Mouse (Mus musculus) intestine, embryonic 15.5 days (tissue): ENCODE results near the gene Capn5. TPM values are rescaled to one million over a fixed set of nuclear protein-coding genes. Genes with fewer than 3 reads are reported as not detected.
A peak's percentile ranks its signal among the peaks of the same experiment; 100 is the strongest.

Experiments used
- ATAC-seq: fragments of 200-750 bp; cut with Nextera tagmentation; 2 replicates; pipeline ENCODE4 v1.8.0; 2017; ENCODE audit warnings: moderate TSS enrichment, moderate library complexity
- H3K27ac ChIP-seq: fragments of 300-500 bp; sonication (generic); 2 replicates; pipeline ENCODE4 v1.5.1; 2015; ENCODE audit warnings: mild to moderate bottlenecking, inconsistent platforms
- H3K27me3 ChIP-seq: fragments of 300-500 bp; sonication (generic); replicated peaks from 2 replicates; pipeline ENCODE4 v1.6.1; 2015; ENCODE audit warnings: inconsistent platforms
- H3K36me3 ChIP-seq: fragments of 300-500 bp; sonication (generic); 2 replicates; pipeline ENCODE4 v1.6.1; 2015; ENCODE audit warnings: inconsistent platforms
- H3K4me1 ChIP-seq: fragments of 300-500 bp; sonication (generic); replicated peaks from 2 replicates; pipeline ENCODE4 v1.6.1; 2015; ENCODE audit warnings: inconsistent platforms
- H3K4me2 ChIP-seq: fragments of 300-500 bp; sonication (generic); replicated peaks from 2 replicates; pipeline ENCODE4 v1.6.1; 2015; ENCODE audit warnings: mild to moderate bottlenecking, inconsistent platforms
- H3K4me3 ChIP-seq: fragments of 300-500 bp; sonication (generic); replicated peaks from 2 replicates; pipeline ENCODE4 v1.5.1; 2015; ENCODE audit warnings: inconsistent platforms
- H3K9ac ChIP-seq: fragments of 300-500 bp; sonication (generic); 2 replicates; pipeline ENCODE4 v1.6.1; 2015; ENCODE audit warnings: inconsistent platforms
- H3K9me3 ChIP-seq: fragments of 300-500 bp; sonication (generic); 2 replicates; pipeline ENCODE4 v1.6.1; 2016; ENCODE audit warnings: inconsistent platforms
- WGBS: fragments of 180-500 bp; shearing (Covaris S2); methylation state at CpG from one replicate; pipeline ENCODE4 v1.1.7; 2015; 5-methylcytosine and 5-hydroxymethylcytosine counted together
- polyA plus RNA-seq: library from polyadenylated mRNA; unstranded; fragments of >200 nt; fragmentation: Nextera tagmentation; extraction: Ambion mirVana; gene quantifications from 2 replicates; pipeline ENCODE4 v1.2.1, GENCODE M21; 2015

Capn5 gene
- polyA plus RNA-seq, 1 experiment from 2014 or later = 10.2 TPM

- WGBS = 93% methylated on average over 11 of the region's 11 CpGs
- H3K9ac ChIP-seq = peak overlapping the region; percentile 37; the same call in 1 of the 2 replicates
- H3K9me3 ChIP-seq = no peaks in the 10 kb centered on the region
- H3K27me3 ChIP-seq = no peaks in the 10 kb centered on the region
- peak overlapping the region; percentile 62; the same call in 1 of the 2 replicates for H3K27ac ChIP-seq
- peaks cover 7% of the 10 kb centered on the region for H3K36me3 ChIP-seq
- no peak for ATAC-seq
- peaks cover 19% of the 10 kb centered on the region; the same call in 1 of the 2 replicates for H3K4me1 ChIP-seq
- peak overlapping the region; percentile 58 for H3K4me2 ChIP-seq
- peak overlapping the region; percentile 25; the same call in 1 of the 2 replicates for H3K4me3 ChIP-seq
Measured at GRCm38 (mm10) chr7:98102488-98102887, 75.6 kb downstream of the Capn5 start.

DNA sequence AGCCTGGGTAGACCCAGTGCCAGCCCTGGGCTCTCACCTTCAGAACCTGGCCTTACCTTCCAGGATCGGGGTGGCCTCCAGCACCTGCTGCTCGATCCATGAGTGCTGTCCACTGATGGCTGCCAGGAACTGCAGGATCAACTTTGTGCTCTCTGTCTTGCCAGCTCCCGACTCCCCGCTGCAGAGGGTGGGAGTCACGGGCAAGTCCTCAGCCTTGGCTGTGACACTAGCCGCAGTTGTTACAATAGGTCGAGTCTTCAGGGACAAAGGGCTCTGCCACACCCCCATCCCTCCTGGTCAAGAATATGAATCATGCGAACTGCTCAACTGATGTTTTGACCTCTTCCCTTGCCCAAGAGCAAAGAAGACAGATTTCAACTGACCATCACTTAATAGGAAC, 80.5 kb downstream of the Capn5 start:
- Histone ChIP-seq H3K27me3 (no peaks in the 10 kb centered on the region), H3K9ac (no peak overlapping the region), H3K4me2 (no peak overlapping the region), H3K9me3 (no peaks in the 10 kb centered on the region), H3K36me3 (peaks cover 17% of the 10 kb centered on the region), H3K27ac (no peak overlapping the region), H3K4me3 (no peak overlapping the region), H3K4me1 (no peaks in the 10 kb centered on the region)
- no peak for ATAC-seq
- WGBS = 96% methylated on average over 8 of the region's 8 CpGs

GRCm38 (mm10) chr7:98095852-98096251, 82.2 kb downstream of the Capn5 start:
- H3K9ac ChIP-seq = no peak overlapping the region
- H3K27ac ChIP-seq = no peak overlapping the region
- H3K4me2 ChIP-seq = no peak overlapping the region
- no peaks in the 10 kb centered on the region for H3K27me3 ChIP-seq
- H3K36me3 ChIP-seq = peaks cover 17% of the 10 kb centered on the region
- WGBS = 99% methylated on average over 4 of the region's 4 CpGs
- no peak for ATAC-seq
- no peaks in the 10 kb centered on the region for H3K9me3 ChIP-seq
- no peaks in the 10 kb centered on the region for H3K4me1 ChIP-seq
- H3K4me3 ChIP-seq = no peak overlapping the region

DNA sequence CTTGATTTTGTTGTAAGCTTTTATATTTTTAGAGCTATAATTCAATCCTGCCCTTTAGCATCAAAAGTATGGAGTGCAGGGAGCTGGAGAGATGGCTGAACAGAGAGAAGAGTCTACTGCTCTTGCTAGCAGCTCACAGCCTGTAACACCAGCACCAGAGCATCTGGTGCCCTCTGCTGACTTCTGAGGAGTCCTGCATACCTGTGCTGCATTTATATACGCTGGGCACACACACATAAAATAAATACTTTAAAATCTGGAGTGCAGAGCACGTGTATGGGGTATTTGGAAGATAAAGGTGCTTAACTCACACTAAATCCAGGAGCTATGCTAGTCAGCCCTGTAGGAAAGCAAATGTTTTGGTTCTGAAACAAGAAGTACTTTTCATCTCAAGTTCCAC, 91.7 kb downstream of the Capn5 start:
- WGBS = 33% methylated on average over 2 of the region's 2 CpGs
- no peak overlapping the region for H3K27ac ChIP-seq

GRCm38 (mm10) chr7:98085314-98085713, 92.8 kb downstream of the Capn5 start:
- no peak overlapping the region for H3K27ac ChIP-seq

More for the DNA sequence above, 91.7 kb downstream of the Capn5 start:
- no peak overlapping the region for H3K4me2 ChIP-seq
- no peaks in the 10 kb centered on the region for H3K36me3 ChIP-seq
- ATAC-seq = no peak
- no peaks in the 10 kb centered on the region for H3K9me3 ChIP-seq
- H3K4me3 ChIP-seq = no peak overlapping the region
- no peaks in the 10 kb centered on the region for H3K27me3 ChIP-seq
- H3K4me1 ChIP-seq = peaks cover 25% of the 10 kb centered on the region
- no peak overlapping the region for H3K9ac ChIP-seq

DNA sequence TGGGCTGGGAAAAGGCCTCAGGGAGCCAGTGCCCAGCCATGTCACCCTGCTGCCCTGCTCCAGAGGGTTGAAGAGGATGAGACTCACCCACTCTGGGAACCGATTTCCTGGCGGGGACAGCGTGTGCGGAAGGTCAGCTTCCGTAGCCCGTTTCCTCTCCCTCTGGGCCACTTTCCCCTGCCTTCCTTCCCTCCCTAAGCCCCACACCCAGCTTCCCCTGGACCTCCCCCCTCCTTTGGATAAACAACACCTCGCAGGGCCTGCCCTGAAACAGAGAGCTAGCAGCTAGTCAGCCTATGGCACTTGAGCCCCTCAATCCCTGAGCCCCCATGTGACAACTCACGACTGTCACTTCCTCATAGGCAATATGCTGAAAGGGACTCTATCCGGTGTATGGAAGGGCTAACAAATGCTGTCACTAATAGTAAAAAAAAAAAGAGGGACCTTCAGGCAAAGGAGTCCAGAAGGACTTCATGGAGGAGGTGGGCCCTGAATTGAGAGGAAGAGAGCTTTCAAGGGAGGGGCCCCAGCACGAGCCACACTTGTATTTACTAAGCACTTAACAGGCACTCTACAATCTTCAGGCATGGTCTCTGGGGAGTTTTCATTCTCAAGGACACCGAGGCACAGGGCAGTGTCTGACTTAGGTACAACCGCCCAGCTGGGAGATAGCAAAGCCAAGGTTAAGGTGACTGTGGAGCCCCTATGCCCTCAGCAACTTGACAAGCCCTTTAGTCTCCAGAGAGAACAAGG, 93.4 kb downstream of the Capn5 start:
- H3K9me3 ChIP-seq = no peaks in the 10 kb centered on the region
- no peak overlapping the region for H3K9ac ChIP-seq
- no peaks in the 10 kb centered on the region for H3K36me3 ChIP-seq
- 21% methylated on average over 12 of the region's 12 CpGs for whole genome bisulfite sequencing
- peak overlapping the region; percentile 13 for H3K27ac ChIP-seq
- no peak for ATAC-seq
- 0 out of 2 replicates have a peak overlapping the region, but pooled peaks have one; percentile 6 for H3K4me2 ChIP-seq
- peaks cover 25% of the 10 kb centered on the region for H3K4me1 ChIP-seq
- no peak overlapping the region for H3K4me3 ChIP-seq
- H3K27me3 ChIP-seq = no peaks in the 10 kb centered on the region

More at GRCm38 (mm10) chr7:98085314-98085713, 92.8 kb downstream of the Capn5 start:
- Histone ChIP-seq H3K36me3 (no peaks in the 10 kb centered on the region), H3K9me3 (no peaks in the 10 kb centered on the region), H3K27me3 (no peaks in the 10 kb centered on the region), H3K4me1 (peaks cover 25% of the 10 kb centered on the region), H3K4me2 (no peak overlapping the region), H3K4me3 (no peak overlapping the region), H3K9ac (no peak overlapping the region)
- 68% methylated on average over 7 of the region's 7 CpGs for WGBS
- ATAC-seq = no peak

GRCm38 (mm10) chr7:98082376-98082775, 95.7 kb downstream of the Capn5 start:
- 29% methylated on average over 5 of the region's 5 CpGs for WGBS
- Histone ChIP-seq H3K4me1 (peaks cover 25% of the 10 kb centered on the region), H3K9me3 (no peaks in the 10 kb centered on the region), H3K27ac (no peak overlapping the region), H3K4me3 (no peak overlapping the region), H3K36me3 (no peaks in the 10 kb centered on the region), H3K27me3 (no peaks in the 10 kb centered on the region), H3K4me2 (no peak overlapping the region), H3K9ac (no peak overlapping the region)
- no peak for ATAC-seq

DNA sequence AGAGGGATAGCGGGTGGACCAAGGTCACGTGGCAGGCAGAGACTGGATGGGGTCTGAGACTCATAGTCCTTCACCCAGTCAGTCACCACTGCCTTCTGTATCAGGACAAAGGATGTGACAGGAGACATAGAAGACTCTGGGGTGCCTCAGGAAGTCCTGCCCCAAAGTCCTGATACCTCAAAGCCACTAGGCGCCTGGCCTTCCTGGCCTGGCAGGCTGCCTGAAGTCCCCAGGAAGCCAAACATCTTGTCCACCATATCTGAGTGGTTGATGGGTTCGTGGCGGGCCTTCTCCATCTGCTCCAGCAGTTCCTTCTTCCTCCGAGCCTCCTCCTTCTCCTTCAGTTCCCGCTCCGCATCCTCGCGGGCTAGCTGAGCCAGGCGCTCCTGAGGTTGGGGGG, 100.6 kb downstream of the Capn5 start:
- Histone ChIP-seq H3K4me3 (no peak overlapping the region), H3K36me3 (peaks cover 6% of the 10 kb centered on the region; the same call in 1 of the 2 replicates), H3K9me3 (no peaks in the 10 kb centered on the region), H3K4me1 (peaks cover 4% of the 10 kb centered on the region; the same call in 1 of the 2 replicates), H3K27me3 (no peaks in the 10 kb centered on the region), H3K27ac (no peak overlapping the region), H3K4me2 (no peak overlapping the region), H3K9ac (no peak overlapping the region)
- 86% methylated on average over 11 of the region's 11 CpGs for WGBS
- no peak for ATAC-seq

DNA sequence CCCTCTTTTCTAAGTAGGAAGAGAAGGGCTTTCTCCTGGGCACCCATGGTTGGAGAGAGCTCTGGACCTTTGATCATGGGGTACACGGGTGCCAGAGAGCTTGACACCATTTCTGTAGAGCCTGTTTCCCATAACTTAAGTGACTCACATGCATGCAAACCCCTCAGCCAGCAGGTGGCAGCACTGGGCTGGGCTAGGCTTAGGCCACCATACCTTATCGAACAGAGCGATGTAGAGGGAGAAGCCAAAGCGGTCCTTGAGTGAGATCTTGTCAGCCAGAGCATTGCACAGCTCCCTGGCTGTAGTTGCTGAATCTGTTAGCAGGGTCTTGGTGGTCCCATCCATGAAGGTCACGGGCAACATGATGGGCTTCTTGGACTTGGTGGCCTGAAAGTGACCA, 106.5 kb downstream of the Capn5 start:
- ATAC-seq = peak; percentile 80
- H3K9ac ChIP-seq = no peak overlapping the region
- H3K36me3 ChIP-seq = peaks cover 5% of the 10 kb centered on the region; the same call in 1 of the 2 replicates
- no peak overlapping the region for H3K27ac ChIP-seq
- H3K4me3 ChIP-seq = no peak overlapping the region
- no peak overlapping the region for H3K4me2 ChIP-seq
- H3K27me3 ChIP-seq = no peaks in the 10 kb centered on the region
- 35% methylated on average over 5 of the region's 5 CpGs for WGBS
- no peaks in the 10 kb centered on the region for H3K9me3 ChIP-seq
- no peaks in the 10 kb centered on the region for H3K4me1 ChIP-seq

Other genes with a start within 250 kb of the Capn5 start
- gene Myo7a, start 58.8 kb downstream of the Capn5 start, polyA plus RNA-seq = 21.5 and 25.7 TPM in 2 replicates
- gene Omp, start 32.8 kb downstream of the Capn5 start, polyA plus RNA-seq = 0.23 and 0.49 TPM in 2 replicates
- 0.05 and 0.06 TPM in 2 replicates for gene B3gnt6, start 21.2 kb upstream of the Capn5 start, polyA plus RNA-seq
- gene Acer3, start 142.9 kb upstream of the Capn5 start, polyA plus RNA-seq = 20.0 and 20.5 TPM in 2 replicates
- 8.2 and 8.8 TPM in 2 replicates for gene Tsku, start 183.1 kb upstream of the Capn5 start, polyA plus RNA-seq